Comparison of ENCODE assay signal across 34 mouse cellular contexts in genomic region chr14:8514071-8514470, GRCm38 (mm10).
"Had no signal": no experiment of that assay in that cellular context is flagged by ENCODE, and none has a peak within 500 bp of the region (broad histone marks: within the 10 kb centered on the region; RNA-seq: fewer than 3 reads in every experiment).

No protein-coding gene starts in this region.

- ATAC-seq: hindbrain, embryonic 16.5 days; hindbrain, postnatal 0 days; inflammation-experienced regulatory T-cells, adult 6 months; intestine, embryonic 15.5 days; intestine, embryonic 16.5 days; intestine, postnatal 0 days had no signal

- H3K27ac ChIP-seq: heart, embryonic 13.5 days; heart, embryonic 15.5 days; hindbrain, embryonic 10.5 days; hindbrain, embryonic 12.5 days; hindbrain, embryonic 13.5 days; hindbrain, embryonic 14.5 days; hindbrain, embryonic 15.5 days; hindbrain, postnatal 0 days; intestine, embryonic 15.5 days; kidney, embryonic 15.5 days; kidney, postnatal 0 days; layer of hippocampus, adult 2 months; left cerebral cortex, adult 2 months had no signal

- DNase-seq: heart, postnatal 10 days; heart, postnatal 14 days; heart, postnatal 36 days; heart, postnatal 4 days; kidney, adult 11 months; kidney, adult 18-20 months; kidney, adult 2 months; kidney, adult 8-10 months; kidney, adult 9 months; kidney, postnatal 10 days; kidney, postnatal 14 days; kidney, postnatal 25 days; kidney, postnatal 4 days; layer of hippocampus, adult 9-11 months; layer of hippocampus, postnatal 36 days had no signal

- H3K4me1 ChIP-seq: heart, embryonic 12.5 days; heart, embryonic 13.5 days; heart, embryonic 15.5 days; hindbrain, embryonic 10.5 days; hindbrain, embryonic 12.5 days; hindbrain, embryonic 13.5 days; hindbrain, embryonic 15.5 days; intestine, embryonic 15.5 days; kidney, embryonic 15.5 days had no signal

- H3K9me3 ChIP-seq: heart, embryonic 12.5 days; heart, embryonic 13.5 days; heart, embryonic 15.5 days; hindbrain, embryonic 10.5 days; hindbrain, embryonic 12.5 days; hindbrain, embryonic 13.5 days; hindbrain, embryonic 15.5 days; intestine, embryonic 15.5 days; kidney, embryonic 15.5 days had no signal

- H3K36me3 ChIP-seq: heart, embryonic 12.5 days; heart, embryonic 13.5 days; heart, embryonic 15.5 days; hindbrain, embryonic 10.5 days; hindbrain, embryonic 12.5 days; hindbrain, embryonic 13.5 days; hindbrain, embryonic 15.5 days; intestine, embryonic 15.5 days; kidney, embryonic 15.5 days had no signal

- H3K27me3 ChIP-seq: heart, embryonic 12.5 days; heart, embryonic 13.5 days; heart, embryonic 15.5 days; hindbrain, embryonic 12.5 days; hindbrain, embryonic 13.5 days; hindbrain, embryonic 15.5 days; intestine, embryonic 15.5 days; kidney, embryonic 15.5 days had no signal

- H3K9ac ChIP-seq: heart, embryonic 12.5 days; heart, embryonic 13.5 days; heart, embryonic 15.5 days; hindbrain, embryonic 12.5 days; hindbrain, embryonic 13.5 days; hindbrain, embryonic 14.5 days; hindbrain, embryonic 15.5 days; intestine, embryonic 15.5 days; kidney, embryonic 15.5 days had no signal

- H3K4me3 ChIP-seq: heart, embryonic 12.5 days; heart, embryonic 13.5 days; heart, embryonic 15.5 days; hindbrain, embryonic 10.5 days; hindbrain, embryonic 12.5 days; hindbrain, embryonic 13.5 days; hindbrain, embryonic 15.5 days; intestine, embryonic 15.5 days; kidney, embryonic 15.5 days; layer of hippocampus, adult 2 months; left cerebral cortex, adult 2 months had no signal

- H3K4me2 ChIP-seq: heart, embryonic 11.5 days; heart, embryonic 12.5 days; heart, embryonic 13.5 days; heart, embryonic 15.5 days; hindbrain, embryonic 12.5 days; hindbrain, embryonic 13.5 days; hindbrain, embryonic 14.5 days; hindbrain, embryonic 15.5 days; intestine, embryonic 15.5 days; kidney, embryonic 15.5 days had no signal
